Mouse (Mus musculus) G1E (cell line): Measurements from ENCODE around the gene Luzp1. TPM values are rescaled to one million over a fixed set of nuclear protein-coding genes. Genes with fewer than 3 reads are reported as not detected.

Source experiments
- ATAC-seq: 2 replicates; pipeline ENCODE4 v1.8.0; 2016; ENCODE audit warnings: mild to moderate bottlenecking; ENCODE audit not compliant: insufficient number of reproducible peaks, poor library complexity, low FRiP score, severe bottlenecking; ENCODE audit errors: extremely low read depth
- DNase-seq: peaks from one replicate; pipeline ENCODE4 v3.0.0; 2012; ENCODE audit warnings: low spot score
- H3K27me3 ChIP-seq: 2 replicates; pipeline ENCODE4 v1.6.1; 2012; ENCODE audit warnings: mild to moderate bottlenecking, low read length, inconsistent platforms; ENCODE audit not compliant: insufficient read depth
- H3K36me3 ChIP-seq: replicated peaks from 2 replicates; pipeline ENCODE3; 2012; ENCODE audit warnings: mild to moderate bottlenecking, inconsistent platforms
- H3K4me1 ChIP-seq: 2 replicates; pipeline ENCODE4 v1.6.1; 2012; ENCODE audit warnings: low read depth, low read length, inconsistent platforms, mixed read lengths; ENCODE audit not compliant: insufficient read depth
- H3K4me3 ChIP-seq: 2 replicates; pipeline ENCODE4 v1.5.1; 2012; ENCODE audit warnings: low read depth, mild to moderate bottlenecking, inconsistent platforms, low read length, moderate library complexity, mixed read lengths
- H3K9me3 ChIP-seq: replicated peaks from 2 replicates; pipeline ENCODE4 v1.6.1; 2012; ENCODE audit warnings: inconsistent platforms
- CTCF ChIP-seq: IDR thresholded peaks from 2 replicates; pipeline ENCODE4 v1.5.1; 2012; ENCODE audit warnings: low read depth, low read length, inconsistent platforms, mixed read lengths
- GATA1 ChIP-seq: IDR thresholded peaks from 2 replicates; pipeline ENCODE4 v1.6.1; 2012; ENCODE audit warnings: borderline replicate concordance, low read length, inconsistent platforms, mixed read lengths
- GATA2 ChIP-seq: IDR thresholded peaks from 2 replicates; pipeline ENCODE4 v1.6.1; 2012; ENCODE audit warnings: low read depth, low read length, inconsistent platforms, borderline replicate concordance
- POLR2AphosphoS5 ChIP-seq: IDR thresholded peaks from 2 replicates; pipeline ENCODE4 v1.6.1; 2012; ENCODE audit warnings: low read depth, low read length, inconsistent platforms; ENCODE audit not compliant: insufficient replicate concordance
- TAL1 ChIP-seq: conservative IDR thresholded peaks from 2 replicates; pipeline ENCODE4 v1.6.1; 2012; ENCODE audit warnings: low read depth, low read length, inconsistent platforms, mixed read lengths
- polyA plus RNA-seq: library from polyadenylated mRNA; stranded (reverse); fragments of >175 nt; gene quantifications from 2 replicates; pipeline ENCODE4 v1.2.3, GENCODE M21; 2012
- total RNA-seq, 2 experiments: library from RNA; stranded (forward) in 1 of 2; stranded (reverse) in 1 of 2; fragments of 200-1000 nt in 1 of 2; fragments of >200 nt in 1 of 2; fragmentation: Nextera tagmentation in 1 of 2; gene quantifications; 2 replicates each; pipeline ENCODE4 v1.2.3; 2014 to 2017

The Luzp1 gene
- total and polyA plus RNA-seq, 3 experiments = 0.33 TPM; not detected in 2

DNA sequence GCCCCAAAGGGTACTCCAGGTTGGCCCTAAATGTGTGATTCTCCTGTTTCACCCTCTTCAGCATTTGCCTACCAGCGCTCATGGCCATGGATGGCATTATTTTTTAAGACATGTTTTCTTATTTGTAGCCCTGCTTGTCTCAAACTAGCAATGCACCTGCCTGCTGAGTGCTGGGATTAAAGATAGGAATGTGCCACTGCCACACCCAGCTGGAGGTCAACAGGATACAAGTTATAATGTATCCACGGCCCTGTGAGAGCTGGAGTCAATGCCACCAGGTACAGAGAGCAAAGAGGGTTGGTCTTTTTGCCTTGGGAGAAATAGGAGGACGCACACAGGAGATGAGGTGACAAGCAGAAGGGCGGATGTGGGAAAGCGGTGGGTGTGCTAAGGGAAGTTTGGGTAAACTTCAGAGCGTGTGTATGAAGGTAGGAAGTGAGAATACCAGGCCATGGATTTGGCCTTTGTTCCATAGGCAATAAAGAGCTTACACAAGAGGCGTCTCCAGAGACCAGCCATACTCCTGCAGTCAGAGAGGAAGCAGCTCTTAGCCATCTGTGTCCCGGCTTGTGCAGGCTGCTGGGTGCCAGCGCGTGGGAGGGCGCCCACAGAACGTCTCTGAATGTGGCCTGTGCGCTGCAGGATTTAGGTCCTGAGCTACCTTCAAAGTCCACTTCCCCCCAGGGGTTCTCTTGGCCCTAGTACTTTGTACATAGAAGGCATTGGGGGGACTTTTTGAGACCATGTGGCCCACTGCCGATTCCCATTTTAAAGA is 821 bp upstream of the Luzp1 start:
- Histone ChIP-seq H3K27me3 (peaks cover 5% of the 10 kb centered on the region; the same call in 1 of the 2 replicates), H3K4me1 (no peaks in the 10 kb centered on the region), H3K9me3 (peaks cover 11% of the 10 kb centered on the region), H3K36me3 (no peaks in the 10 kb centered on the region), H3K4me3 (no peak overlapping the region)
- ATAC-seq (no peak), DNase-seq (no peak)
- TF ChIP-seq GATA1 = no peak
- TF ChIP-seq TAL1 = no peak
- no peak for TF ChIP-seq CTCF
- TF ChIP-seq POLR2AphosphoS5 = no peak

DNA sequence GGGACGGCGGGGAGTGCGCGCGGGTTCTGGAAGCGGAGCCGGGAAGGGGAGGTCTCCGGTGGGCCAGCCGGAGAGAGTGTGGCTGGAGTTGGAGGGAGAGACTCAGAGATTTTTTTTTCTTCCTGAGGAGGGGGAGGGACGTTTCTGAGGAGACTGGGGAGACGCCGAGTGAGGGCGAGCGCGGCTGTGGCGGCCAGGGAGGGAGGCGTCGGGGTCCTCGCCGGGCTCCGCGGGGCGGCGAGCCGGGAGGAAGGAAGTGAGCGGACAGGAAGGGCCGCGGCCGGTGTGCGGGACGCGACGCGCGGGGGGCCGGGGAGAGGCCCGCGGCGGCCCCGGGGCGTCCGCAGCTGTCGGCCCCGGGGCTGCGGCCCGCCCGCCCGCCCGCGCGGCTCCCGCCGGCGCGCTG is 383 bp downstream of the Luzp1 start:
- TF ChIP-seq TAL1 = no peak
- H3K9me3 ChIP-seq = peaks cover 11% of the 10 kb centered on the region
- H3K36me3 ChIP-seq = no peaks in the 10 kb centered on the region
- no peak for ATAC-seq
- no peak for DNase-seq
- no peak overlapping the region for H3K4me3 ChIP-seq
- H3K27me3 ChIP-seq = peaks cover 5% of the 10 kb centered on the region; the same call in 1 of the 2 replicates
- no peaks in the 10 kb centered on the region for H3K4me1 ChIP-seq

DNA sequence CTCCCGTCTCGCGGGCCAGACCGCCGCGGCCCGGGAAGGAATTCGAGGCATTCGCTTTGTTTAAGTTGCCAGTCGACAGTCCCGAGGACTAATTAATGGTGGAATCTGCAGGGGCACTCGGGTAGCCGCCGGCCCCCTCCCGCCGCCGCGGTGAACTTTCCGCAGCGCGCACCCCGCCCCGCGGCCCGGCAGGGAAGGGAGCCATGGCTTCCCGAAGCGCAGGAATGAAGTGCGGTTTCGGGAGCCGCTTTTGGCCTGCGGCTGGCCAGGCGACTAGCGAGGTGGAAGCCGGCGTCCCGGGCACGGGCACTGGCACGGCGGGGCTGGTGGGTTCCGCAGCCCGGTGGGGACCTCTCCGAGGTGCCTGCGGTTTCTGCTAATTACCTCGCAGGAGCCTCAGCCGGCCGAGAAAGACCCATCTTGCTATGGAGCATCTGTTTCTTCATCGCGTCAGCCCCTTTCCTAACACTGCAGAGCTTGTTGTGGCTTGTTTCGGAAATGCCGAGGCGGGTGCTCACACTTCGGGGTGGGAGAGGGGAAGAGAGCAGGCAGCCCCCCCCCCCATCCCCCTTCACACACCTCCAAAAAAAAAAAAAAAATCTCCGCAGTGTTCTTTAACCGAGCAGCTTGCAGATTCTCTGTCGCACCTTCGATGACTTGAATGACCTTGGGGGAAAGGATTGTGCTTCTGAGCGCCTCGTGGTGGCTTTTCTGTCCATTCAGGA is 948 bp downstream of the Luzp1 start:
- no peaks in the 10 kb centered on the region for H3K36me3 ChIP-seq
- TF ChIP-seq GATA1 (no peak), CTCF (no peak), POLR2AphosphoS5 (no peak), GATA2 (no peak)
- DNase-seq (no peak), ATAC-seq (no peak)
- H3K27me3 ChIP-seq = peaks cover 5% of the 10 kb centered on the region; the same call in 1 of the 2 replicates
- H3K4me1 ChIP-seq = no peaks in the 10 kb centered on the region
- H3K9me3 ChIP-seq = peaks cover 11% of the 10 kb centered on the region
- H3K4me3 ChIP-seq = no peak overlapping the region

DNA sequence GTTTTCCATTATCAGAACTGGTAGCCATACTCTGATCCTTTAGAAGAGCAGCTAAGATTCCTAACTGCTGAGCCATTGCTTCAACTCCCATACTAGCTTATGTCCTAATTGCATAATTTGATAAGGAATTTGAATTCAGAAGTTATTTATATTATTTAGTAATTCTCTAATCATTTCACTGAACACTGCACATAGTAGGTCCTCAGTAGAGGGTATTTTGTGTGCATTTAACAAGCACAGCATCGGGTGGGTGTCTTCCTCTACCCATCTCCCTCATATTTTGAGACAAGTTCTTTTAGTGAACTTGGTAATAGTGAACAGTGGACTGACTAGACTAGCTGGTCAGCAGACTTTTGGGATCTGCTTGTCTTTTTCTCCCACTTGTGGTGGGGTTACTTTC is 7.1 kb downstream of the Luzp1 start:
- DNase-seq (no peak), ATAC-seq (no peak)
- H3K27me3 ChIP-seq = no peaks in the 10 kb centered on the region
- no peak for TF ChIP-seq TAL1
- no peak for TF ChIP-seq POLR2AphosphoS5
- no peak for TF ChIP-seq CTCF
- TF ChIP-seq GATA2 = no peak
- no peak for TF ChIP-seq GATA1
- H3K4me3 ChIP-seq = no peak overlapping the region
- no peaks in the 10 kb centered on the region for H3K36me3 ChIP-seq
- H3K4me1 ChIP-seq = no peaks in the 10 kb centered on the region
- H3K9me3 ChIP-seq = no peaks in the 10 kb centered on the region

DNA sequence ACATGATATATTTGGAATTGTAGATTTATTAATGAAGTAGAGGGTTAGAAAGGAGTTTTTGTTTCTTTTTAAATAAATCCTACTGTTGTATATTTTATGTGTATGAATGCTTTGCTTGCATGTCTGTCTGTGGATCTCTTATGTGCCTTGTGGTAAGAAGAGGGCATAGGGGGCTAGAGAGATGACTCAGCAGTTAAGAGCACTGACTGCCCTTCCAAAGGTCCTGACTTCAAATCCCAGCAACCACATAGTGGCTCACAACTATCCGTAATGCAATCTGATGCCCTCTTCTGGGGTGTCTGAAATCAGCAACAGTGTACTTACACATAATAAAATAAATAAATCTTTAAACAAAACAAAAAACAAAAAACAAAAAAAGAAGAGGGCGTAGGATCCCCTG is 17.0 kb downstream of the Luzp1 start:
- Histone ChIP-seq H3K4me1 (no peaks in the 10 kb centered on the region), H3K27me3 (0 out of 2 replicates have a peak, but pooled peaks cover 3% of the 10 kb centered on the region), H3K4me3 (no peak overlapping the region), H3K36me3 (no peaks in the 10 kb centered on the region), H3K9me3 (no peaks in the 10 kb centered on the region)
- TF ChIP-seq GATA2 (no peak), CTCF (no peak), TAL1 (no peak), POLR2AphosphoS5 (no peak), GATA1 (no peak)
- ATAC-seq = no peak
- DNase-seq = no peak

DNA sequence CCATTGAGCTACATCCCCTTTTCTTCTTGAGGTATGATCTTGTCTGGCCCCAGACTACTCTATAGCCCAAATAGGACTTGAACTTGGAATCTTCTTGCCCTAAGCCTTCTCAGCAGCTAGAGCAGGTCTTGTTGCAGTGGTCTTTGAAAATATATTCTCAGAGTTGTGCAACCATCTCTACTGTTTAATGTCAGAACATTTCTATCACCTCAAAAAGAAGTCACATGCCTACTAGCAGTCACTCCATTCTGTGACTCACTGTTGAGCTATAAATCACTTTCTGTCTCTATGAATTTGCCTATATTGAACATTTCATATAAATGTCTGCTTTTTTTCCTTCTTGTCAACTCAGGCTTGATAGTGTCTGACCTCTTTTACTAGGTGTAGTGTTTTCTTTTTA is 26.4 kb downstream of the Luzp1 start:
- H3K36me3 ChIP-seq = no peaks in the 10 kb centered on the region
- H3K4me1 ChIP-seq = no peaks in the 10 kb centered on the region
- DNase-seq (no peak), ATAC-seq (no peak)
- H3K4me3 ChIP-seq = no peak overlapping the region
- H3K27me3 ChIP-seq = peaks cover 5% of the 10 kb centered on the region
- H3K9me3 ChIP-seq = no peaks in the 10 kb centered on the region
- TF ChIP-seq GATA1 = no peak
- TF ChIP-seq GATA2 = no peak
- TF ChIP-seq CTCF = no peak
- no peak for TF ChIP-seq POLR2AphosphoS5
- TF ChIP-seq TAL1 = no peak
